Mouse (Mus musculus) gastrocnemius, postnatal 36 days (tissue): ENCODE data around the gene Gpr65. TPM values are rescaled to one million over a fixed set of nuclear protein-coding genes. Genes with fewer than 3 reads are reported as not detected.
A peak's percentile ranks its signal among the peaks of the same experiment; 100 is the strongest.
"Not testable (repeated sequence)": the region's sequence is repeated elsewhere in the genome, so short reads cannot be mapped to it uniquely, and the experiment has no call there.

Experiments
- DNase-seq, 2 experiments: peaks; one replicate each; pipeline ENCODE4 v3.0.0; 2022
- intact Hi-C: fragments of 180-260 bp; cut with DNase I; formaldehyde crosslinking; loops from one replicate; pipeline ENCODE4 v1.15.1; 2025
- long read RNA-seq, 2 experiments: library from polyadenylated mRNA; stranded (forward); transcript quantifications; one replicate each; pipeline ENCODE4 v2.0.0; 2021
- total RNA-seq, 2 experiments: library from RNA; stranded (reverse); gene quantifications; 2 replicates each; pipeline ENCODE4 v1.2.3; 2021

The Gpr65 gene
- total RNA-seq = under 1 TPM; 0.20 TPM
- long read RNA-seq, experiment 1 = 0 reads
- long read RNA-seq, experiment 2, partial matches to known transcripts = 0 of 1 reads
- long read RNA-seq, experiment 2, other reads (novel, unspliced or antisense) = 0 of 1 reads

- DNase-seq = no peak
- intact Hi-C loops = no loop called here
Measured at GRCm38 (mm10) chr12:98268441-98269369, at the start of gene Gpr65. Gene Gpr65 (plus strand): TSS chr12:98268635.

DNA sequence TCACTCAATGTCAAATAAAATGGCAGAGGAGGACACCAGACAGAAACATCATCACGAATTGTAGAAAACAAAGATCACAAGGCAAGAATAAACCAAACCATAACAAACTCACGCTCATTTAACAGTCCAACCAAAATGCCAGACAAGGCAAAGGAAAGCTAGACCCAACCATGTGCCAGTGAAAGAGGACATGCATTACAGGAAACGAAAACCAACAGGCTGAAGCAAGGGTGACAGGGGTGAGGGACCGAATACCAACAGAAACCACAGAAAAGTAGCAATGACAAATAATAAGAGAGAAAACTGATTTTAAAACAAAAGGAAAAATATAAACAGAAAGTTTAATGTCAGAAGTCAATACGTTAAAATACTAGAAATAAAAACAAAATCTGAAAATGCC, 45.1 kb upstream of the Gpr65 start:
- DNase-seq = no peak
- intact Hi-C loops = no loop called here

- intact Hi-C loops = no loop called here
- no peak for DNase-seq
Measured at GRCm38 (mm10) chr12:98227037-98227436, 41.4 kb upstream of the Gpr65 start.

DNA sequence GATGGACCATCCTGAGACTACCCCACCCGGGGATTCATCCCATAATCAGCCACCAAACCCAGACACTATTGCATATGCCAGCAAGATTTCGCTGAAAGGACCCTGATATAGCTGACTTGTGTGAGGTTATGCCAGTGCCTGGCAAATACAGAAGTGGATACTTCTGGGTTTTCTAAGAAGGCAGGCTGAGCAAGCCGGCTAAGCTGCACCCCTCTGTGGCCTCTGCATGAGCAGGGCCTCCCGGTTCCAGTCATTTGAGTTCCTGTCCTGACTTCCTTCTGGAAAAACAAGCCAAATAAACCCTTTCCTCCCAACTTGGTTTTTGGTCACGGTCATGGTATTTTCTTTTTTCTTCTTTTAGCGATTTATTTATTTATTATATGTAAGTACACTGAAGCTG, 30.0 kb upstream of the Gpr65 start:
- DNase-seq, intact Hi-C loops: not testable (repeated sequence)

GRCm38 (mm10) chr12:98244161-98244560, 24.3 kb upstream of the Gpr65 start:
- intact Hi-C loops = no loop called here
- no peak for DNase-seq

DNA sequence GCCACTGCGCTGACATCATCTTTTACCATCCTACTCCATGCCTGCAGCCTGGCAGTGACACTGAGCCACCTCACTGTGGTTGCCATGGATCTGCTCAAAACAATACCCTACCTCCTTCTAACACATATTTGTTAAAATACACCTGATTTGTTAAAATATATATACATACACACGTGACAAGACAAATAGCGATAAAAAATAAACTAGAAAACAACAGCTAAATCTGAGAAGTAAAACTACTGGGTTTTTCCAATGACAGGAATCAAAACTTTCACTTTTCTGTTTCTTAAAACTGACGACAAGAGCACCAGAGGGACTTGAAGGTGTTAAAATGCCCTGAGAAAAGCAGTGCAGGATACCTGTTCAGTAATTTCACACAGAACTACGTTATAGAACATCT, 23.6 kb upstream of the Gpr65 start:
- intact Hi-C loops = no loop called here

DNA sequence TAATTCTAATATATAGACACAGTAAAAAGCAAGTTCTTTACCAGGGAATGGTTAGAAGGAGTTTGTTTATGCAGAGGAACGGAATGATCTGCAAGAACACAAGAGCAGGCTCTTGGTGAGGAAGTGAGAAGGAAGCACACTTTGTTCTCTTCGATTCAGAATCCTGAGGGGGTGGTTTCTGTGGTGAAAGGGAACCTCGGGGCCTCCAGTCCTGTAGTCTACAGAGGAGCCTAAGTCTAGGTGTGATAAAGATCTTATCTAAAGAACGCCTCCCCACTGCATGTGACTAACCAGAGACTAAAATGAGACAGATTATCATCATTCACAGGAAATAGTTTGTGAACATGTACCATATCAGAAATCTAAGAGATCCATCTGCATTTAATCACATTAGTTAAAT, 21.6 kb upstream of the Gpr65 start:
- no peak for DNase-seq
- intact Hi-C loops = no loop called here

More for the DNA sequence above, 23.6 kb upstream of the Gpr65 start:
- DNase-seq = no peak

- intact Hi-C loops = no loop called here
- DNase-seq = no peak
Measured at GRCm38 (mm10) chr12:98249671-98250070, 18.8 kb upstream of the Gpr65 start.

DNA sequence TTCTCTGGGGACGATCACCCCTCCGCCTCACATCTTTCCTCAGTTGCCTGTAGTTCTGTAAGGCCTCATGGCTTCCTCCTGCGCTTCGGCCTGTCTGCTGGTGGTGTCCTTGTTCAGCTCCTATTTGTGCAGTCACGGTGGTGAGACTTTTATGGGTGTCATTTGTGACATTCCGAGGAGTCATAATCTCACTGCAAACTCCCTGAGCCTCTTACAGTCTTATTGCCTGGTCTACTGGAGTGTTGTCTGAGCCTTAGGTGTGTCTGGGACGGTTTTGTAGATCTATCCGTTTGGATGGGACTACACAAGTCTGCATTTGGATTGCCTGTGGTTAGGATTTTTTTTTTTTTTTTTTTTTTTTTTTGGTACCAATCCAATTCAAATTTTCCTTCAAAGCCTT, 18.1 kb upstream of the Gpr65 start:
- intact Hi-C loops = no loop called here
- no peak for DNase-seq

GRCm38 (mm10) chr12:98252417-98252816, 16.0 kb upstream of the Gpr65 start:
- no peak for DNase-seq
- intact Hi-C loops = no loop called here

GRCm38 (mm10) chr12:98255373-98255995, 13.0 kb upstream of the Gpr65 start:
- intact Hi-C loops = no loop called here
- no peak for DNase-seq

- no peak for DNase-seq
- intact Hi-C loops = no loop called here
Measured at GRCm38 (mm10) chr12:98258371-98258844, 10.0 kb upstream of the Gpr65 start.

DNA sequence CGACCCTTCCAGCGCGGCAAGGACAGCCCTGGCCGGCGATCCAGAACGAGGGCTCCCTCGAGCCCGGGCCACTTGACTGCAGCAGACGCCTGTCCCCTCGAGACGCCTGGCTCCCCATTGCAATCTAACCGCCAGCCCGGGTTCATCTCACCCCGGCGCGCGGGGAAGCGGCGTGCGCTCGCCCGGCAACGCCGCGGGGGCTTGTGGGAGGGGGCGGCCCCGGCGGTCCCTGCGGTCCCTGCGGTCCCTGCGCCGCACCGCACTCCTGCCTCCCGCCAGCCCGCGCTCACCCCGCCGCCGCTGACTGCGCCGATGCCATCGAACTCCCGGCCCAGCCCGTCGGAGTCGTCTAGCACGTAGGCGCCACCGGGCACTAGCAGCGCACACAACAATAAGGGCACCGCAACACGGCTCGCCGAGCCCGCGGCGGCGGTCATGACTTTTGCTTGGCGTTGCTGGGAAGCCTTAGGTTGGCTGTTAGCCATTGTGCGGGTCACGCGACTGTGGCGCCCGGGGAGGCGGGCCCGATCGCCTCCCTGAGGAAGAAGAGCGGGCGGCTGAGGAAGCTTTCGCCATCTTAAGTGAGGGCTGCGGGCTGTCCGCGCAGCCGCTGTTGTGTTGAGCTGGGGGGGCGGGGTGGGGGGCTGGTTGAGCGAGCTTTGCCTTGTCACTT, 9.5 kb upstream of the Gpr65 start, which contains the start of gene Galc:
Gene Galc, minus strand, starts transcription at position 615 of the 673 bp plus-strand sequence.
- peak; percentile 86 to 88 for DNase-seq
- intact Hi-C loops = no loop called here

DNA sequence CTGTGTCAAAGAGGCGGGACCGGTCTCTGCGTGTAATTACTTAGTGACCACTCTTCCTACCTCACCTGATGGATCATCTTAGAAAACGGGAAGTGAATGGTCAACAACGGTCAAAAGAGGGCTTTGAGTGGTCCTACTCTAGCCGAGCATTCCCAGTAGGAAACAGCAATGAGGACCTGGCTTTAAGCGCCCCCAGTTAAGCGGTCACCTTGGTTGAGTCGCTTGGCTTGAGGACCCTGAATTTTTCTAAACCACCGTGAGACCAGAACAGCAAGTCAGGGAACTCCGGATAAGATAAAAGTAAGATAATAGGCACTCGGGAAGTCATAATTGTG, 8.9 kb upstream of the Gpr65 start:
- DNase-seq = no peak
- intact Hi-C loops = no loop called here

GRCm38 (mm10) chr12:98265697-98266096, 2.7 kb upstream of the Gpr65 start:
- DNase-seq = no peak
- intact Hi-C loops = no loop called here

DNA sequence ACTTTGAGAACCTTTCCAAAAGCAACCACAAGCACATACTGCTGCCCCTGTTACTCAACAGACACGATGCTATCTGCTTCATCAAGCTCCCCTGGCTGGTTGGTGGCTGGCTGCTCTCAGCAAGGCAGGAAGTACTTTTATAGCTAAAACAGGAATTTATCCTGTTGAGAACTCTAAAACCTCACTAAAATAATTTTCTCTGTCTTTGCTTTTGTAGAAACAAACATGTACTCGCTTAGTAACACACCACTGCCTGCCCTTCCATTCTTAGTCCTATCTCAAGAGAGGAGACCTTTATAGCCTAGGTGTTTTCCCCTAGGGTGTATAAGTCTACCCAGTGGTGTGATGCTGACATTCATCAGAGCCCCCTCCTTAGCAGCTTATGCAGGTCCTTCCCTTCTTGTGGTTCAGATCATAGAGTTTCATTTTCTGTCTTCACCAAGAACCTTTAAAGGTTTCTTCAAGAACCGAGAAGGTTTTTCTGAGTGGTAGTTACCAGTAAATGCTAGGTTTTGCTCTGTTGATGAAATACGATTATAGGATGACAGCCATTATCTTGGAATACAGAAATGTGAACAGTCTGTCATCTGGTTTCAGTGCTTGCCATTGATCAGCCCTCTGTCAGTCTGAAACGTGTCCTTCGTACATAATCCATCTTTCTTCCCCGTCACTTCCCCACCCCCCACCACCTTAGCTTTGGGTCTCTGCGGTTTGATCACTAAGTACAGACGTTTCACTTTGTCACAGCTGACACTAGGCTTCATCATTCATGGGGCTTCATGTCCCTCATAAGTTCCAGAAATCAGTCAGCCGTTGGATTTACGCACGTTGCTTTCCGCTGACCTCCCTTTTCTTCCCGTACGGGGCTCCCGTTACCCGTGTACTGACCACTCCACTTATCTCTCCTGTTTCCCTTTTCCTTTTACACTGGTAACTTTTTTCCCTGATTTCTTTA, 1.6 kb downstream of the Gpr65 start:
- no peak for DNase-seq
- intact Hi-C loops = no loop called here

GRCm38 (mm10) chr12:98270810-98271566, 2.6 kb downstream of the Gpr65 start:
- intact Hi-C loops = no loop called here
- no peak for DNase-seq

DNA sequence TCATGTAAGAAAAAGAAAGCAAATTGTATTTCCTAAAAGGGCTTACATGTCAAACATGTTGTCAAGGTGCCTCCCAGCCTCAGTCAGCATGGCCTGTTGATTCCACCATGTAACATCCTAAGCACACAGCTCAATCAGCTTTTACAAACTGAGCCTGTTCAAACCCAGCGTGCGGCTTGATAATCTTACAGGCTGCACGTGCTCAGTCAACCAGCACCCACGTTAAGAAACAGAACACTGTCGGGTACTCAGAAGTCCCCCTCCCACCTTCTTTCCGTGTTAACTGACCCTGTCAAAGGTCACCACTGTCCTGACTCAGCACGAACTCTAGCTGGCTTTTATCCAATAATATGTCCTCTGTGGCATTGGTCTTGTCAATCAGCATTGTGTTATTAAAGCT, 4.0 kb downstream of the Gpr65 start:
- intact Hi-C loops = no loop called here
- no peak for DNase-seq

DNA sequence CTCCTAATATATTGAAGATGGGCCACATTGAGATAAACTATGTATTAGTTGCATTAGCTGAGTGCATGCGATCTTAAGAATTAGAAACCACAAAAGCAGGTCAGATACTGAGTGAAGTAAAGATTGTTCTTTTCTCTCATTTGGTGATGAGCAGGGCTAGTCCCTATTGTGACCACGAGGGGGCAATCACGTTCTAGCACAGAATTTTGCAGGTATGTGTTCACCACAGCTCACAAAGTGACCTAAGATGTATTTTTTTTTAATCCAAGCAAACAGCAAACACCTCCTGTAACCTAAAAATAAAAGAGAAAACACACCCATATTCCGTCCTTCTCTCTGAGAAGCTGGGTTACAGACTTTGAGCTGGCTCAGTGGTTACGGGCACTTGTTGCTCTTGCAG, 12.1 kb downstream of the Gpr65 start:
- no peak for DNase-seq
- intact Hi-C loops = loop anchor here (2.0 kb wide), 1 partner anchor 66 kb away; no protein-coding TSS in a partner anchor
